Mouse (Mus musculus): Measurements from ENCODE around the gene B3gnt2.

DNA sequence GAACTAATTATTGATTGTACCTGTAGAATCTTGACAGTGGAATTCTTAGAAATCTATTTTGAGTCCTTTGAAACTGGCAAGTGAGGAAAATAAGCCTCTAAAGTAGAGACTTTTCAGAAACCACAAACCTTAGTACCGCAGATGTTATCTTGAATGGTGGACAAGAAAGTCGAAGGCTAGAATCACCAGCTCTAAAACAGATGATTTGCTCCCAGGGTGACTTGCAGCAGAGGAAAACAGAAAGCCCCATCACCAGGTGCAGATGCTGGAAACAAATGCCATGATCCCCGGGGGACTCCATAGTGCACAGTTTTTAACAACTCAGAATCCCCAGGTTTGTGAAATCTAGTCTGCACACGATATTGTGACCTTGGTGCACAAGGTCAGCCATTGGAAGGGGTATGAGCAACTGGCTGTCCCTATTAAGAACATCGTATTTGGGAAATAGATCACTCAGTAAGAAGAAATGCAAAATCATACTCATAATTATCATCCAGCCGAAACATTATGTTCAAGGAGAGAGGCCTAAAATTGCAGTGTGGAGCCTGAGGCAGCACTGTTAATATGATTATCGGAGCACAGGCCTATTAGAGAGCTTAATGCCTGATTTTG is 5.0 kb upstream of the B3gnt2 start:
- no peak for TF ChIP-seq CTCF (IDR thresholded peaks at IDR 0.05)
- TF ChIP-seq EP300 (IDR thresholded peaks at IDR 0.05) = no peak
